Mouse (Mus musculus): ENCODE measurements around the gene Omp.

GRCm38 (mm10) chr7:98164382-98164998 is 19.2 kb upstream of the Omp start:
- no peak for TF ChIP-seq GATA1 (IDR thresholded peaks at IDR 0.05; ENCODE audit: low read length)
- TF ChIP-seq TAL1 (IDR thresholded peaks at IDR 0.05; ENCODE audit: low read length) = no peak
